Mouse (Mus musculus): ENCODE measurements around the gene Glg1. TPM values are rescaled to one million over a fixed set of nuclear protein-coding genes. Genes with fewer than 3 reads are reported as not detected.

The Glg1 gene
- total and polyA plus RNA-seq, 3 experiments: 15.9 to 37.2 (median 34.3) TPM

GRCm38 (mm10) chr8:111185472-111185947 is 73.5 kb downstream of the Glg1 start:
- DNase-seq (ENCODE audit: low read depth, low spot score): peak; percentile 76
- no peaks in the 10 kb centered on the region for H3K9me3 ChIP-seq (replicated peaks; ENCODE audit: insufficient read depth, low read length)
- peak; percentile 21 to 63; a peak in 2 of 4 replicates for TF ChIP-seq EP300 (IDR thresholded peaks at IDR 0.05; ENCODE audit: low read depth in 1 of 2, low read length in 2 of 2)
- TF ChIP-seq NELFE (IDR thresholded peaks at IDR 0.05; ENCODE audit: low read depth, low read length): no peak
- TF ChIP-seq MYB (IDR thresholded peaks at IDR 0.05; ENCODE audit: low read depth, low read length): no peak
- H3K4me3 ChIP-seq (ENCODE audit: control insufficient read depth in 1 of 2, insufficient read depth in 1 of 2, low read depth in 2 of 2, low read length in 2 of 2): peak overlapping the region in 1 of 2 experiments; percentile 7; a peak in 1 of 4 replicates
- H3K27me3 ChIP-seq (ENCODE audit: control insufficient read depth in 1 of 2, insufficient read depth in 2 of 2, low read length in 2 of 2): no peaks in the 10 kb centered on the region
- H3K36me3 ChIP-seq (ENCODE audit: control insufficient read depth in 1 of 2, insufficient read depth in 2 of 2, low read length in 2 of 2): peaks cover 9 to 33% of the 10 kb centered on the region in 2 experiments
- peaks cover 11 to 17% of the 10 kb centered on the region in 2 experiments for H3K4me1 ChIP-seq (ENCODE audit: control insufficient read depth in 1 of 2, insufficient read depth in 2 of 2, low read length in 2 of 2)
- H3K79me2 ChIP-seq (ENCODE audit: control insufficient read depth, insufficient read depth, low read length, poor library complexity): no peaks in the 10 kb centered on the region
- peak overlapping the region; percentile 31 for H3K9ac ChIP-seq (ENCODE audit: control insufficient read depth, low read depth, low read length, poor library complexity, severe bottlenecking)
- H3K27ac ChIP-seq (ENCODE audit: control insufficient read depth, low read depth, low read length): peak overlapping the region; percentile 73

- H3K79me2 ChIP-seq (ENCODE audit: control insufficient read depth, insufficient read depth, low read length, poor library complexity): no peaks in the 10 kb centered on the region
- H3K4me1 ChIP-seq (ENCODE audit: control insufficient read depth in 1 of 2, insufficient read depth in 2 of 2, low read length in 2 of 2): no peaks in the 10 kb centered on the region
- no peak for DNase-seq (ENCODE audit: low read depth, low spot score)
- no peak overlapping the region for H3K27ac ChIP-seq (ENCODE audit: control insufficient read depth, low read depth, low read length)
- no peak for TF ChIP-seq MAX (IDR thresholded peaks at IDR 0.05; ENCODE audit: low read length)
- TF ChIP-seq POLR2A (IDR thresholded peaks at IDR 0.05; ENCODE audit: control insufficient read depth in 1 of 2, insufficient read depth in 1 of 2, low read depth in 1 of 2, low read length in 2 of 2, poor library complexity in 1 of 2): no peak
- no peak for TF ChIP-seq MAZ (IDR thresholded peaks at IDR 0.05; ENCODE audit: low read depth, low read length)
- TF ChIP-seq ZKSCAN1 (IDR thresholded peaks at IDR 0.05; ENCODE audit: low read depth, low read length): no peak
- TF ChIP-seq TCF12 (IDR thresholded peaks at IDR 0.05; ENCODE audit: low read depth, low read length): no peak
- no peak for TF ChIP-seq USF2 (IDR thresholded peaks at IDR 0.05; ENCODE audit: borderline replicate concordance in 1 of 2, insufficient read depth in 1 of 2, low read depth in 1 of 2, low read length in 2 of 2)
- no peak for TF ChIP-seq HCFC1 (IDR thresholded peaks at IDR 0.05; ENCODE audit: low read depth, low read length)
- no peak for TF ChIP-seq RCOR1 (IDR thresholded peaks at IDR 0.05; ENCODE audit: low read depth, low read length)
- TF ChIP-seq EP300 (IDR thresholded peaks at IDR 0.05; ENCODE audit: low read depth in 1 of 2, low read length in 2 of 2): no peak
- no peak for TF ChIP-seq ELF1 (IDR thresholded peaks at IDR 0.05; ENCODE audit: low read depth, low read length)
- TF ChIP-seq RAD21 (IDR thresholded peaks at IDR 0.05; ENCODE audit: low read depth, low read length): no peak
- no peaks in the 10 kb centered on the region for H3K27me3 ChIP-seq (ENCODE audit: control insufficient read depth in 1 of 2, insufficient read depth in 2 of 2, low read length in 2 of 2)
- peaks cover 4 to 5% of the 10 kb centered on the region in 2 experiments for H3K36me3 ChIP-seq (ENCODE audit: control insufficient read depth in 1 of 2, insufficient read depth in 2 of 2, low read length in 2 of 2)
- H3K9me3 ChIP-seq (replicated peaks; ENCODE audit: insufficient read depth, low read length): no peaks in the 10 kb centered on the region
- no peak overlapping the region for H3K4me3 ChIP-seq (ENCODE audit: control insufficient read depth in 1 of 2, insufficient read depth in 1 of 2, low read depth in 2 of 2, low read length in 2 of 2)
- no peak overlapping the region for H3K9ac ChIP-seq (ENCODE audit: control insufficient read depth, low read depth, low read length, poor library complexity, severe bottlenecking)
Measured at GRCm38 (mm10) chr8:111171661-111172060, 87.4 kb downstream of the Glg1 start.

- peak; percentile 15 for DNase-seq (ENCODE audit: low read depth, low spot score)
- Histone ChIP-seq H3K9ac (ENCODE audit: control insufficient read depth, low read depth, low read length, poor library complexity, severe bottlenecking) (no peak overlapping the region), H3K4me1 (ENCODE audit: control insufficient read depth in 1 of 2, insufficient read depth in 2 of 2, low read length in 2 of 2) (no peaks in the 10 kb centered on the region), H3K36me3 (ENCODE audit: control insufficient read depth in 1 of 2, insufficient read depth in 2 of 2, low read length in 2 of 2) (peaks cover 0 to 7% of the 10 kb centered on the region in 2 experiments; a peak in 2 of 4 replicates), H3K27ac (ENCODE audit: control insufficient read depth, low read depth, low read length) (no peak overlapping the region), H3K9me3 (replicated peaks; ENCODE audit: insufficient read depth, low read length) (no peaks in the 10 kb centered on the region), H3K27me3 (ENCODE audit: control insufficient read depth in 1 of 2, insufficient read depth in 2 of 2, low read length in 2 of 2) (no peaks in the 10 kb centered on the region), H3K4me3 (ENCODE audit: control insufficient read depth in 1 of 2, insufficient read depth in 1 of 2, low read depth in 2 of 2, low read length in 2 of 2) (no peak overlapping the region), H3K79me2 (ENCODE audit: control insufficient read depth, insufficient read depth, low read length, poor library complexity) (no peaks in the 10 kb centered on the region)
- TF ChIP-seq ZC3H11A (IDR thresholded peaks at IDR 0.05; ENCODE audit: low read depth, low read length) (no peak), CTCF (IDR thresholded peaks at IDR 0.05 in 2 of 3, conservative IDR thresholded peaks at IDR 0.05 in 1 of 3; ENCODE audit: control insufficient read depth in 1 of 3, insufficient read depth in 1 of 3, low read depth in 2 of 3, low read length in 3 of 3, poor library complexity in 1 of 3, severe bottlenecking in 1 of 3) (peak in 2 of 3 experiments; percentile 17 to 29; a peak in 2 of 6 replicates)
Measured at GRCm38 (mm10) chr8:111157617-111158016, 101.4 kb downstream of the Glg1 start.
